Mouse (Mus musculus) CD4-positive, CD25-positive, alpha-beta regulatory T cell, adult 2 months (primary cell): ENCODE results near the gene Nxn.
"Not testable (repeated sequence)": the region's sequence is repeated elsewhere in the genome, so short reads cannot be mapped to it uniquely, and the experiment has no call there.

ENCODE experiments used
- DNase-seq: peaks from one replicate; pipeline ENCODE4 v3.0.0-alpha.2; 2012; ENCODE audit warnings: low read depth, low spot score

The Nxn gene

GRCm38 (mm10) chr11:76215011-76215410, 183.9 kb downstream of the Nxn start:
- DNase-seq, result no peak

GRCm38 (mm10) chr11:76213841-76214240, 185.1 kb downstream of the Nxn start:
- DNase-seq, result no peak

- not testable (repeated sequence) for DNase-seq
Measured at GRCm38 (mm10) chr11:76211595-76211994, 187.3 kb downstream of the Nxn start.

- DNase-seq, result no peak
Measured at GRCm38 (mm10) chr11:76210228-76210985, 188.5 kb downstream of the Nxn start.
